Mouse (Mus musculus) kidney, postnatal 10 days (tissue): Measurements from ENCODE around the gene Rab40c.

ENCODE experiments used
- DNase-seq: peaks from one replicate; pipeline ENCODE4 v3.0.0; 2021; ENCODE audit warnings: mixed read lengths

Gene Rab40c

DNA sequence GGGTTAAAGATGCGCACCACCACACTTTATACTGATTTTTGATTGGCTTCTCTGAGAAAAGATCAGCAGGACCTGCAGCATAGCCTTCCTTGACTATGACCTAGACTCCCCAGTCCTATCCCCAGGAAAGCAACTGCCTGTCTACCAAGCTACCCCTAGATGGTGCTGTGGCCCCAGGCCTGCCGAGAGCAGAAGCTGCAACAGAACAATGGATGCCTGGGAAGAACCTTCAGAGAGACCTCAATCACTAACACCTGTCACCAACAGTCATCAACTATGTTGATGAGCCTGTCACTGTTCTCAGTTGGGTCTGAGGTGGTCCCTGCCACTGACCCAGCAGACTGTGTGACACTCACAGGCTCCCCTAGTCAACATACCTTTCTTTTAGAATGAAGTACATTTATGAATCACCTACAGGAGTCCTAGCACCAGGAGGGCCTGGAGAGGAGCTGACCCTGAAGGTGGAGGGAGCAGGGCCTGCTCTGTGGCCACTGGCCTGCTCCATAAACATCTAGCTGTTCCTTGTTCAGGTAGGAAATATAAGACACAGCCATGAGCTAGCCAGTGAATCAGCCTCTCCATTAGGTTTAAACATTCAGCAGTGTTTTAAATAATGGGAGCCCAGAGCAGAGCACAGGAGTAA is 25.4 kb downstream of the Rab40c start:
- DNase-seq: peak; percentile 82

GRCm38 (mm10) chr17:25888837-25889236 is 30.7 kb downstream of the Rab40c start:
- no peak for DNase-seq

DNA sequence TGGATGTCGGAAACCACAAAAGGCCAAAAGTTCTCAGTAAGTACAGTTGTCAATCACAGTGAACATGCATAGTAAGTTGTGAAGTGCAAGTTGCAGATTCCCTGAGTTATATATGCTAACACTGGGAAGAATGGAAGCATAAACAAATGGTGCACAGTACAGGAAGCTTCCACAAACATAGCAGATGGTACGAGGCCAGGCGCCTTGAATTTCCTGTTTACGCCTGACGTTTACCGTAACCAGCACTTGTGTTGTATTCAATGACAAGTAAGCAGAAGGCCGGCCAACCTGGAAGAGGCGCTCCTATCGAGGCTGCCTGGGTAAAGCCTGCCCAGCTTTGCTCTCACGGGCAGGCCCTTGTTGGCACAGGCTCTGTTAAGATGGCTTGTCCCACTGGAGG is 32.1 kb downstream of the Rab40c start:
- DNase-seq: no peak

GRCm38 (mm10) chr17:25886806-25887205 is 32.7 kb downstream of the Rab40c start:
- no peak for DNase-seq

GRCm38 (mm10) chr17:25885636-25886035 is 33.9 kb downstream of the Rab40c start:
- no peak for DNase-seq

DNA sequence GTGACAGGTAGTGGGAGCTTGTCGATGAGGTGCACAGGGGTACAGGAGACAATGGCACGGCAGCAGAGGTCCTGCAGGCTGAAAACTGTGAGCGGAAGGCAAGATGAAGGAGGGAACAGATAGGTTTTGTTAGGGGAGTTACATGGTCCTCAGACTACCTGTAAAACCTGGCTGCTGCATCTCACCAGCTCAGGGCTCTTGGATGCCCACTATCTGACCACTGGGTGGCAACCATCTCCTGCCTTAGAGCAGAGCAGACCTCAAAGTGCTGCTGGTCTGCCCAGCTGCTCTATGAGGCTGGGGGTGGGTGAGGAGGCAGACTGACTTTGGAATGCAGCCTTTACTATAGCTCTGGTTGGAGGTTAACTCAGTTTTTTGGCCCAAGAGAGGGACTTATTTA is 35.7 kb downstream of the Rab40c start:
- no peak for DNase-seq

GRCm38 (mm10) chr17:25883268-25883667 is 36.3 kb downstream of the Rab40c start:
- DNase-seq: no peak

- DNase-seq: no peak
These were observed 37.2 kb downstream of the Rab40c start for GRCm38 (mm10) chr17:25882306-25882705.

GRCm38 (mm10) chr17:25881691-25882090 is 37.8 kb downstream of the Rab40c start:
- no peak for DNase-seq

- DNase-seq: no peak
These were observed 38.5 kb downstream of the Rab40c start for GRCm38 (mm10) chr17:25880913-25881641.

GRCm38 (mm10) chr17:25880196-25880910 is 39.2 kb downstream of the Rab40c start, which contains the start of gene Wfikkn1:
Wfikkn1 (minus strand) TSS chr17:25880858.
- no peak for DNase-seq

GRCm38 (mm10) chr17:25879750-25880149 is 39.8 kb downstream of the Rab40c start:
- DNase-seq: no peak

DNA sequence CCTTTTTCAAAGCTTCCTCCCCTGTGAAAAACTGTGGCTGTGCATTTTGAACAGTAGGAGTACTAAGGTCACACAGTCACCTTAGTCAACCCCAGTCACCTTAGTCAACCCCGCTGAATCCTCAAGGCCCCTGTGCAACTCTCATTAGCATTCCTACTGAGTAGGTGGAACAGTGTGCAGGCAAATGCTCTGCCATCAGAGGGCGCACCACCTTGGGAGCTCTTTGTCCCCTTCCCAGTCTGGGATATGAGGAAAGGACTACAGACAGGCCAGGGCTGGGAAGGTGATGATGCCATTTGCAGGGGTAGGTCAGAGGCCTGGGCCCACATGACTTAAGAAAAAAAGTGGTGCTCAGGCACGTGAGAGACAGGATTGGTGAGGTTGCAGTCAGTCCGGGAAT is 40.3 kb downstream of the Rab40c start:
- peak; percentile 73 for DNase-seq

DNA sequence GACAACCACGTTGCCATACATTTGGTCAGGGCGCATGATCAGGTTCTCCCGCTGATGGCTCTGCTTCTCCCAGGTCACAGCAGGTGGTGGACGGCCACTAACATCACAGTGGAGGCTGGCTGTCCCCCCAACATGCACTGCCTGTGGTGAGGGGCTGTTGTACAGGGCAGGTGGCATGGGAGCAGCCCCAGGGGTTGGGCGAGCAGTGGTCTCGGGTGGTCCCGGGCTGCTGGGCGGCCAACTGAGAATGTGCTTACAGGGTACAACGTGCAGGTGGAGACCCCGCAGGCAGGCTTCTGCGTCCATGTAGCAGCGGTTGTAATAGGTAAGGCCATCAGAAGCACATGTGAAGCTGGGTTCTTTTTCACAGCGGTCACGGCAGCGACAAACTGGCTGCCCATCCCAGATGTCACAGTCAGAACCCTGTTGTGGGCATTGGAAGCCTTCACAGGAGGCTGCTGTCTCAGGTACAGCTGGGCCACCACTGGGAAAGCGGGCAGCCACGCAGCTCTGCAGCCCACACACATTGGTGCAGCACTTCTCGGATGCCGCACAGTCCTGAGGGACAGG is 40.8 kb downstream of the Rab40c start:
- no peak for DNase-seq

DNA sequence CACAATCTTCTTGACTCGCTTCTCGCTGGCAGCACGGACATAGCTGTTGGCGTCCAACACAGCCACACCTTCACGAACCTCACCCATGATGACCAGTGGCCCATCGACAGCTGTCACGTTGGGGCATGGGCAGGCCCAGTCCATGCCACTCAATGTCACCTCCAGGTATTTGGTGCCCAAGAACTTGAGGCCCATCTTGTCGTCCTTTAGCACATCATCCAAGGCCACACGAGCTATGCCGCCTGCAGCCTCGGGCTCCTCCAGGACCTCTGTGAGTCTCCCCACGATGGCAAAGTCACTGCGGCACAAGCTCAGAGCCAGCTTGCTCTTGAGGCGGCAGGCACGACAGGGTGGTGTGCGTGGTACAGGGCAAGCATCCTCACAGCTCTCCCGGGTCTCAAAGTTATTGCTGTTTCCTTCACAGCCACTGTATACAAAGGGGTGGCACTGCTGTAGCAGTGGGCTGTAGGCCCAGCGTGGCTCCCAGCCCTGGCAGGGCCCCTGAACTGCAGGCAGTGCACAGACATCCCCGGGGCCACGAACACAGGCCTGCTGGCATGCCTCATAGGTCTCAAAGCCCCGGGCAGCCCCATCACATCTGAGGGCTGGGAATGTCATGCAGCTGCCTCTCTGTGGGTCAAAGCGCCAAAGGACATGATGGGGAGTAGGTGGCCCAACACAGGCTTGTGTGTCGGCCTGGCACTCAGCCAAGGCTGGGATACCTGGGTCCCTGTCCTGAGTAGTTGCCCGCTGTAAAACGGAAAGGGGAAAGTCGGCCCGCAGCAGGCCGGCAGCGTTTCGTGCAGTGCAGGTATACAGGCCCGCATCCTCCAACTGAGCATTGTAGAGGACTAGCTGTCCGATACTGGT is 41.6 kb downstream of the Rab40c start:
- DNase-seq: no peak

DNA sequence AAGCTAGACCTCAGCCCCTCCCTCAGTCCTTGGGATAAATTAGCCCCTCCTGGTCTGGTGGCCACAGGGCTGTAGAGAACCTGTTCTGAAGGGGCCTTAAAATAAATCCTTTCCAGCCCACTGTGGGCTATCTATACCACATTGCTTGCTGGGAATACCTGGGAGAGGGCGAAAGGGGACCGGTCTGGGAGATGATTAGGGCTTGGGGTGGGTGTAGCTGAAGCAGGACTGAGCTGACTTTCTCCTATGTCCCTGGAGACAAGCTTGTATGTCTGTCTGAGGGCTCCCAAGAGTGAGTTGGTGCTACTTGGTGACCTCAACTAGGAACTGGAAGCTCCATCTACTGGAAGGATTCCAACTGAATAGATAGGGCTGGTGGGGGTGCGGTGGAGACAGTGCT is 42.5 kb downstream of the Rab40c start:
- no peak for DNase-seq

DNA sequence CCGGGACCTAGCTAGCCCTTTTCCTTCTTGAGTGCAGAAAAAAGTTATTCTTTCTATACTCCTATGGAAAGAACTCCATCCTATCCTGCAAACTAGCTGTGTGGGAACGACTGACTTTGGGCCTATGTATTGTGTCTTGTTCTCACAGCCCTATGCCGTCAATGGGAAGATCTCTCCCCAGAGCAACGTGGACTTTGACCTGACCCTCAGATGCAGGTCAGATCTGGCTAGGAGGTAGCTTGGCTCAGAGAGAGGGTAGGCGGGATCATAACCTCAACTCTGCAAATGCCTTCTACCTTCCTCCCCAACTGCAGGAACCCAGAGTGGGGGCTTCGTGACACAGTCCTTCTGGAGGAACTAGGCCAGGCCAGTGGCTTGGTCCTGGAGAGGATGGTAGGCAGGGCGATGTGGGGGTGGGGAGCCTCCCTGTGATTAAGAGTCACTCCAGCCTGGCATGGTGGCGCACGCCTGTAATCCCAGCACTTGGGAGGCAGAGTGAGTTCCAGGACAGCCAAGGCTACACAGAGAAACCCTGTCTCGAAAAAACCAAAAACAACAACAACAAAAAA is 43.1 kb downstream of the Rab40c start:
- DNase-seq: peak; percentile 72

- DNase-seq: peak; percentile 94
These were observed 44.1 kb downstream of the Rab40c start for GRCm38 (mm10) chr17:25875171-25876136.

GRCm38 (mm10) chr17:25874721-25875170 is 44.8 kb downstream of the Rab40c start, which contains the start of gene Mettl26:
Mettl26 (plus strand) TSS chr17:25875074.
- DNase-seq: peak; percentile 96

DNA sequence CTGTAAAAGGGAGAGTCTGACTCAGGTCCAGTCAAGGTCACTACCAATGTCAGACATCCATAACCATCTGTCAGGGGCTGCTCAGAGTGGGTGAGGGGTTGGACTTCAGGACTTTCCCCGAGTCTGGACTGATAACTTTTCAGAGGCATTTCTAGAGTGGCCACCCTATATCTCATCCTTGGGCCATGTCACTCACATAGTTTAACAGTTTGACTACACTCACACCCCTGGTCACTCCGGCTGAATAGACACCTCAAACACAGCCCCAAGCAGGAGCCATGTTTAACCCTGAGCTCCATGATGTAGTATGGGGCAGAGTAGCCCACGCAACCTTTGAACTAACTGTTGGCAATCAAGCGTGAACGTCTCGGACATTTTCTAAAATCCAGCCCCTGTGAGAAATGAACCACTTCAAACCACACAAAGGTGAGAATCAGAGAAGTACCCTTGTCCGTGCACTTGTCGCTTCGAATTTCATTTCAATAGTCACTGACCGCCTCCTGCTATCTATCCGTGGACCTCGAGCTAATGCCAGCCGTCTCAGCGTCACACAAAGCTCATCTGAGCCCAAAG is 45.3 kb downstream of the Rab40c start:
- DNase-seq: no peak
